8 mouse cellular contexts compared by ENCODE assay signal in the genomic region with DNA sequence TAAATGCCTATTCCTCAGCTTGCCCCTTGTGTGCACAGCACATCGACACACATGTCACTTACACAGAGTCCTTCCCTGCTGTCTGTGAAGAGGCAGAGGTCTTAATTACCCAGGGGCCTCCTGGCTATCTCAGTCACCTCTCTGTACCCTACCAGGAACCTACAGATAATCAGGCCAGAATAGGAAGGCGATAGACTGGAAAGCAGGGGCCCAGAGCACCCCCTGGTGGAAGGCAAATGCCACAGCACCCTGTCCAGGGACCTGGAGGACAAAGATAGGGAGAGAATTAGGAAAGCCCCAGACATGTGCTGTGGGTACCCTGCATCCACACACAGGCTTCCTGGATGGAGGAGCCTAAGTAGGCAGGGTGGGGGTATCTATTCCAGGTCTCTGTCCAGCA. TPM values are rescaled to one million over a fixed set of nuclear protein-coding genes. Genes with fewer than 3 reads are reported as not detected.
A peak's percentile ranks its signal among the peaks of the same experiment; 100 is the strongest.
DNase-seq lines count a peak whose midpoint lies in the region; ATAC-seq and TF ChIP-seq lines count a peak whose summit lies in the region.

No protein-coding gene starts in this region.

- no peak for ATAC-seq in hindbrain, embryonic 14.5 days (ENCODE audit: low FRiP score)
- no peak; the same call in 1 of the 2 replicates for ATAC-seq in hindbrain, embryonic 12.5 days (ENCODE audit: low FRiP score)
- ATAC-seq in forebrain, embryonic 16.5 days = peak; percentile 44; the same call in 1 of the 2 replicates
- ATAC-seq in intestine, postnatal 0 days = no peak

- WGBS in hindbrain, embryonic 14.5 days = 28% methylated on average over 2 of the region's 2 CpGs
- WGBS in hindbrain, embryonic 12.5 days = 19% methylated on average over 2 of the region's 2 CpGs
- WGBS in forebrain, embryonic 16.5 days = 35% methylated on average over 2 of the region's 2 CpGs
- 9% methylated on average over 2 of the region's 2 CpGs for WGBS in intestine, postnatal 0 days

- TF ChIP-seq CTCF in intestine, postnatal 0 days (IDR thresholded peaks at IDR 0.05; ENCODE audit: low read depth) = peak; percentile 93

- no peaks in the 10 kb centered on the region for H3K9me3 ChIP-seq in hindbrain, embryonic 14.5 days (ENCODE audit: control insufficient read depth, low read length)
- H3K9me3 ChIP-seq in hindbrain, embryonic 12.5 days (replicated peaks) = no peaks in the 10 kb centered on the region
- no peaks in the 10 kb centered on the region for H3K9me3 ChIP-seq in forebrain, embryonic 16.5 days (ENCODE audit: control insufficient read depth, low read length)
- no peaks in the 10 kb centered on the region for H3K9me3 ChIP-seq in intestine, postnatal 0 days (ENCODE audit: control insufficient read depth)

- H3K4me3 ChIP-seq in hindbrain, embryonic 14.5 days (replicated peaks; ENCODE audit: low read length) = no peak overlapping the region
- H3K4me3 ChIP-seq in hindbrain, embryonic 12.5 days = no peak overlapping the region
- H3K4me3 ChIP-seq in forebrain, embryonic 16.5 days (replicated peaks; ENCODE audit: low read length) = no peak overlapping the region
- H3K4me3 ChIP-seq in intestine, postnatal 0 days (ENCODE audit: low read depth, low read length) = no peak overlapping the region

- peak; percentile 72 for DNase-seq in hindbrain, embryonic 14.5 days (ENCODE audit: low spot score)
- peak; percentile 48 to 66 for DNase-seq in CD8-positive naive resting alpha-beta T cell, adult 2 months (ENCODE audit: low read depth in 2 of 2, low spot score in 2 of 2)
- peak; percentile 61 for DNase-seq in c-Kit-positive CD71-positive TER-119-positive erythroid progenitor cells, embryonic 14.5 days (ENCODE audit: low spot score)
- DNase-seq in lung, postnatal 4 days = peak; percentile 55 to 78
- DNase-seq in spleen, postnatal 10 days (ENCODE audit: low spot score in 2 of 2) = peak; percentile 51 to 80

- peaks cover 15% of the 10 kb centered on the region for H3K4me1 ChIP-seq in hindbrain, embryonic 14.5 days (replicated peaks; ENCODE audit: control insufficient read depth, insufficient read depth, low read length)
- peaks cover 31% of the 10 kb centered on the region for H3K4me1 ChIP-seq in hindbrain, embryonic 12.5 days
- H3K4me1 ChIP-seq in forebrain, embryonic 16.5 days (replicated peaks; ENCODE audit: control insufficient read depth, insufficient read depth, low read length) = peaks cover 13% of the 10 kb centered on the region
- peaks cover 8% of the 10 kb centered on the region for H3K4me1 ChIP-seq in intestine, postnatal 0 days (replicated peaks; ENCODE audit: control insufficient read depth, insufficient read depth, low read length)

- no peak overlapping the region for H3K4me2 ChIP-seq in hindbrain, embryonic 14.5 days (replicated peaks)
- H3K4me2 ChIP-seq in hindbrain, embryonic 12.5 days (replicated peaks) = no peak overlapping the region
- no peak overlapping the region for H3K4me2 ChIP-seq in forebrain, embryonic 16.5 days (ENCODE audit: low read length)
- no peak overlapping the region for H3K4me2 ChIP-seq in intestine, postnatal 0 days (replicated peaks; ENCODE audit: low read depth)

- no peaks in the 10 kb centered on the region for H3K36me3 ChIP-seq in hindbrain, embryonic 14.5 days (replicated peaks; ENCODE audit: control insufficient read depth, insufficient read depth)
- no peaks in the 10 kb centered on the region for H3K36me3 ChIP-seq in hindbrain, embryonic 12.5 days
- H3K36me3 ChIP-seq in forebrain, embryonic 16.5 days (ENCODE audit: control insufficient read depth, insufficient read depth) = no peaks in the 10 kb centered on the region
- no peaks in the 10 kb centered on the region for H3K36me3 ChIP-seq in intestine, postnatal 0 days (ENCODE audit: control insufficient read depth, insufficient read depth)

- no peak overlapping the region for H3K9ac ChIP-seq in hindbrain, embryonic 14.5 days
- no peak overlapping the region for H3K9ac ChIP-seq in hindbrain, embryonic 12.5 days
- no peak overlapping the region for H3K9ac ChIP-seq in forebrain, embryonic 16.5 days (replicated peaks; ENCODE audit: low read depth, low read length)
- H3K9ac ChIP-seq in intestine, postnatal 0 days (ENCODE audit: low read depth, low read length) = no peak overlapping the region

- H3K27ac ChIP-seq in hindbrain, embryonic 14.5 days = no peak overlapping the region
- no peak overlapping the region for H3K27ac ChIP-seq in hindbrain, embryonic 12.5 days
- H3K27ac ChIP-seq in forebrain, embryonic 16.5 days (ENCODE audit: low read length) = no peak overlapping the region
- H3K27ac ChIP-seq in intestine, postnatal 0 days (ENCODE audit: low read depth, low read length) = no peak overlapping the region

- peaks cover 25% of the 10 kb centered on the region for H3K27me3 ChIP-seq in hindbrain, embryonic 14.5 days (ENCODE audit: control insufficient read depth, insufficient read depth, low read length)
- peaks cover 42% of the 10 kb centered on the region for H3K27me3 ChIP-seq in hindbrain, embryonic 12.5 days
- H3K27me3 ChIP-seq in forebrain, embryonic 16.5 days (replicated peaks; ENCODE audit: control insufficient read depth, insufficient read depth, low read length) = 0 out of 2 replicates have a peak, but pooled peaks cover 3% of the 10 kb centered on the region
- H3K27me3 ChIP-seq in intestine, postnatal 0 days (replicated peaks; ENCODE audit: control insufficient read depth, insufficient read depth, low read length) = peaks cover 10% of the 10 kb centered on the region

RNA-seq across cellular contexts. Expression of gene Adssl1, which starts 3.9 kb away (rescaled TPM):
- 5.3 and 5.5 TPM in 2 replicates for polyA plus RNA-seq in hindbrain, embryonic 14.5 days (2014; fragmentation: Nextera tagmentation; extraction: Ambion mirVana)
- 3.3 and 5.0 TPM in 2 replicates for polyA plus RNA-seq in hindbrain, embryonic 12.5 days (2016; fragmentation: Nextera tagmentation; extraction: Ambion mirVana)
- polyA plus RNA-seq in forebrain, embryonic 16.5 days (2015; fragmentation: Nextera tagmentation; extraction: Ambion mirVana) = 1.8 and 2.4 TPM in 2 replicates
- polyA plus RNA-seq in intestine, postnatal 0 days (2015; fragmentation: Nextera tagmentation; extraction: Ambion mirVana) = 0.57 and 0.67 TPM in 2 replicates

RNA-seq across cellular contexts. Expression of gene Siva1, which starts 20.7 kb away (rescaled TPM):
- polyA plus RNA-seq in hindbrain, embryonic 14.5 days (2014; fragmentation: Nextera tagmentation; extraction: Ambion mirVana) = 54.2 and 58.4 TPM in 2 replicates
- polyA plus RNA-seq in hindbrain, embryonic 12.5 days (2016; fragmentation: Nextera tagmentation; extraction: Ambion mirVana) = 100 and 124 TPM in 2 replicates
- 68.9 and 75.9 TPM in 2 replicates for polyA plus RNA-seq in forebrain, embryonic 16.5 days (2015; fragmentation: Nextera tagmentation; extraction: Ambion mirVana)
- 52.6 and 54.5 TPM in 2 replicates for polyA plus RNA-seq in intestine, postnatal 0 days (2015; fragmentation: Nextera tagmentation; extraction: Ambion mirVana)

RNA-seq across cellular contexts. Expression of gene Inf2, which starts 35.2 kb away (rescaled TPM):
- polyA plus RNA-seq in hindbrain, embryonic 14.5 days (2014; fragmentation: Nextera tagmentation; extraction: Ambion mirVana) = 1.0 and 1.5 TPM in 2 replicates
- polyA plus RNA-seq in hindbrain, embryonic 12.5 days (2016; fragmentation: Nextera tagmentation; extraction: Ambion mirVana) = 1.5 and 2.1 TPM in 2 replicates
- polyA plus RNA-seq in forebrain, embryonic 16.5 days (2015; fragmentation: Nextera tagmentation; extraction: Ambion mirVana) = 2.6 TPM in 2 replicates
- polyA plus RNA-seq in intestine, postnatal 0 days (2015; fragmentation: Nextera tagmentation; extraction: Ambion mirVana) = 0.70 and 1.1 TPM in 2 replicates

RNA-seq across cellular contexts. Expression of gene Akt1, which starts 50.9 kb away (rescaled TPM):
- 69.2 and 70.3 TPM in 2 replicates for polyA plus RNA-seq in hindbrain, embryonic 14.5 days (2014; fragmentation: Nextera tagmentation; extraction: Ambion mirVana)
- polyA plus RNA-seq in hindbrain, embryonic 12.5 days (2016; fragmentation: Nextera tagmentation; extraction: Ambion mirVana) = 154 and 156 TPM in 2 replicates
- polyA plus RNA-seq in forebrain, embryonic 16.5 days (2015; fragmentation: Nextera tagmentation; extraction: Ambion mirVana) = 56.9 and 57.1 TPM in 2 replicates
- polyA plus RNA-seq in intestine, postnatal 0 days (2015; fragmentation: Nextera tagmentation; extraction: Ambion mirVana) = 121 and 125 TPM in 2 replicates

RNA-seq across cellular contexts. Expression of gene Zbtb42, which starts 54.9 kb away (rescaled TPM):
- polyA plus RNA-seq in hindbrain, embryonic 14.5 days (2014; fragmentation: Nextera tagmentation; extraction: Ambion mirVana) = 2.2 and 4.7 TPM in 2 replicates
- 5.8 and 7.5 TPM in 2 replicates for polyA plus RNA-seq in hindbrain, embryonic 12.5 days (2016; fragmentation: Nextera tagmentation; extraction: Ambion mirVana)
- polyA plus RNA-seq in forebrain, embryonic 16.5 days (2015; fragmentation: Nextera tagmentation; extraction: Ambion mirVana) = 0.65 and 0.92 TPM in 2 replicates
- polyA plus RNA-seq in intestine, postnatal 0 days (2015; fragmentation: Nextera tagmentation; extraction: Ambion mirVana) = 8.1 and 8.3 TPM in 2 replicates
